Mouse (Mus musculus) inflammation-experienced regulatory T-cells, adult 6 months (primary cell): Measurements from ENCODE around the gene Polr2e. TPM values are rescaled to one million over a fixed set of nuclear protein-coding genes. Genes with fewer than 3 reads are reported as not detected.
A peak's percentile ranks its signal among the peaks of the same experiment; 100 is the strongest.

Experiments used
- ATAC-seq: one replicate; pipeline ENCODE4 v1.8.0; 2017
- polyA plus RNA-seq, 3 experiments: library from polyadenylated mRNA; unstranded; fragments of 100-300 nt; shearing (Covaris generic); gene quantifications; one replicate each; pipeline ENCODE4 v1.2.1; 2017

Polr2e gene
- polyA plus RNA-seq, result 100 to 1,000 TPM; 137 to 227 (median 211) TPM

GRCm38 (mm10) chr10:80039559-80039979, at the start of gene Polr2e:
Gene Polr2e (minus strand): TSS chr10:80039795.
- ATAC-seq, result peak; percentile 96

GRCm38 (mm10) chr10:80089146-80089545, 49.6 kb upstream of the Polr2e start:
- no peak for ATAC-seq

- no peak for ATAC-seq
These were observed 47.9 kb upstream of the Polr2e start for GRCm38 (mm10) chr10:80087483-80087882.

- ATAC-seq, result no peak
These were observed 47.3 kb upstream of the Polr2e start for GRCm38 (mm10) chr10:80086847-80087246.

- no peak for ATAC-seq
These were observed 45.4 kb upstream of the Polr2e start for GRCm38 (mm10) chr10:80084817-80085487.

GRCm38 (mm10) chr10:80081075-80081474, 41.5 kb upstream of the Polr2e start:
- ATAC-seq, result no peak

- no peak for ATAC-seq
These were observed 40.9 kb upstream of the Polr2e start for GRCm38 (mm10) chr10:80080396-80081070.

- ATAC-seq, result no peak
These were observed 38.8 kb upstream of the Polr2e start for GRCm38 (mm10) chr10:80078366-80078765.

GRCm38 (mm10) chr10:80077312-80077711, 37.7 kb upstream of the Polr2e start:
- no peak for ATAC-seq

- no peak for ATAC-seq
These were observed 36.8 kb upstream of the Polr2e start for GRCm38 (mm10) chr10:80076386-80076785.

- ATAC-seq, result no peak
These were observed 36.3 kb upstream of the Polr2e start for GRCm38 (mm10) chr10:80075924-80076323.

- ATAC-seq, result peak; percentile 97
These were observed 35.4 kb upstream of the Polr2e start for GRCm38 (mm10) chr10:80074813-80075601.

- ATAC-seq, result no peak
These were observed 33.3 kb upstream of the Polr2e start for GRCm38 (mm10) chr10:80072623-80073489.

- no peak for ATAC-seq
These were observed 31.9 kb upstream of the Polr2e start for GRCm38 (mm10) chr10:80071516-80071900.

GRCm38 (mm10) chr10:80070837-80071515, 31.4 kb upstream of the Polr2e start:
- no peak for ATAC-seq

- ATAC-seq, result no peak
These were observed 30.4 kb upstream of the Polr2e start for GRCm38 (mm10) chr10:80069948-80070450.

- no peak for ATAC-seq
These were observed 29.7 kb upstream of the Polr2e start for GRCm38 (mm10) chr10:80069251-80069650.

GRCm38 (mm10) chr10:80063877-80064650, 24.5 kb upstream of the Polr2e start:
- ATAC-seq, result no peak

- no peak for ATAC-seq
These were observed 23.5 kb upstream of the Polr2e start for GRCm38 (mm10) chr10:80063104-80063503.

GRCm38 (mm10) chr10:80057683-80058326, 18.2 kb upstream of the Polr2e start:
- no peak for ATAC-seq
